Mouse (Mus musculus) lung, adult 2 months (tissue): ENCODE data around the gene Col8a2.
A peak's percentile ranks its signal among the peaks of the same experiment; 100 is the strongest.

ENCODE experiments used
- CTCF ChIP-seq: fragments of 200-500 bp; IDR thresholded peaks from 2 replicates; pipeline ENCODE4 v1.5.1; 2011; ENCODE audit warnings: mild to moderate bottlenecking, low read length, control low read depth; ENCODE audit not compliant: insufficient read depth
- POLR2A ChIP-seq: fragments of 200-500 bp; IDR thresholded peaks from 2 replicates; pipeline ENCODE4 v1.6.1; 2011; ENCODE audit warnings: low read depth, mild to moderate bottlenecking, control low read depth, low read length, borderline replicate concordance; ENCODE audit errors: extremely low read depth

- no peak for TF ChIP-seq CTCF
- TF ChIP-seq POLR2A = peak; percentile 69; the same call in 1 of the 2 replicates
Measured at GRCm38 (mm10) chr4:126259523-126260160, 27.0 kb upstream of the Col8a2 start.
